Mouse (Mus musculus): ENCODE data around the gene Sptbn1. TPM values are rescaled to one million over a fixed set of nuclear protein-coding genes. Genes with fewer than 3 reads are reported as not detected.
A peak's percentile ranks its signal among the peaks of the same experiment; 100 is the strongest.

Gene Sptbn1
- polyA plus RNA-seq, 1 experiment from 2014 or later, result 220 TPM

DNA sequence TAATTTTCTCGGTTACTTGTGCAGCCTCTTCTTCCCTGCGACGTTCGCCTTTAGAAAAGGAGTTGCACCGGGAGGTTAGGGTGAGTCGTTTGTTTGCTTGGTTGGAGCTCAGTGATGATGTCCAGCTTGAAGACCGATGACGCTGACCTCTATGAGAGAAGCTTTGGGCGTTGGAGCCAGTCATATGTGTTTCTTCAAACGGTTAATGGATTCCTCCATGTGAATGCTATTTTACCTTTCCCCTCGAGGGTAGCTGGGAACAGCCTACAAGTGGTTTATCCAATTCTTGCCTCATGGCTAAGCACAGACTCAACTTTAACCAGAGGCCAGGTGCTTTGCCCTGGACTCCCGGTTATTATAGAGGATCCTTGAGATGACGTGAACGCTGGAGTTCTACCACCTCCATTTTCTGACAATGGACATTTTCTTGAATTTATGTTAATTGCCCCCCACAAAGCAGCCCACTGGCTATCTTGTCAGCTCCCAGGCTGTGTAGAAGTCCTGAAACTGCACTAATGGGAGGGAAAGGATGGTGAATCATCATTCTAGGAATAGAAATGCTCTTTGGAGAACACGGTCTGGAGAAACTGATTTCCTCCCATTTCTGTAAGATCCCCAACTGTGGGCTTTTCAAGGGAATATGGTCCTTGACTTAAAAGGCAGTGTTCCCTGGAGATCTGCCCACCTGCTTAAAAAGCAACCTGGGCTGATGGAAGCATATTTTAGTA lies 837 bp upstream of the Sptbn1 start:
- WGBS, result 2% methylated on average over 15 of the region's 15 CpGs
- DNase-seq (ENCODE audit: low spot score), result peak; percentile 72
- Histone ChIP-seq H3K4me2 (replicated peaks; ENCODE audit: low read depth, low read length) (peak overlapping the region; percentile 75), H3K27me3 (replicated peaks; ENCODE audit: insufficient read depth, low read length) (no peaks in the 10 kb centered on the region), H3K4me1 (ENCODE audit: insufficient read depth, low read depth, low read length) (peaks cover 8% of the 10 kb centered on the region; the same call in 1 of the 2 replicates), H3K9ac (replicated peaks; ENCODE audit: low read depth) (peak overlapping the region; percentile 47), H3K4me3 (ENCODE audit: low read depth, low read length) (peak overlapping the region; percentile 99), H3K36me3 (ENCODE audit: insufficient read depth, low read length) (no peaks in the 10 kb centered on the region), H3K27ac (ENCODE audit: low read length) (peak overlapping the region; percentile 98), H3K9me3 (ENCODE audit: low read length) (no peaks in the 10 kb centered on the region)
- peak; percentile 12; the same call in 1 of the 2 replicates for ATAC-seq
- no peak for TF ChIP-seq CTCF (IDR thresholded peaks at IDR 0.05)
- 0 out of 2 replicates have a peak, but pooled peaks have one; percentile 15 for TF ChIP-seq EP300 (IDR thresholded peaks at IDR 0.05)

DNA sequence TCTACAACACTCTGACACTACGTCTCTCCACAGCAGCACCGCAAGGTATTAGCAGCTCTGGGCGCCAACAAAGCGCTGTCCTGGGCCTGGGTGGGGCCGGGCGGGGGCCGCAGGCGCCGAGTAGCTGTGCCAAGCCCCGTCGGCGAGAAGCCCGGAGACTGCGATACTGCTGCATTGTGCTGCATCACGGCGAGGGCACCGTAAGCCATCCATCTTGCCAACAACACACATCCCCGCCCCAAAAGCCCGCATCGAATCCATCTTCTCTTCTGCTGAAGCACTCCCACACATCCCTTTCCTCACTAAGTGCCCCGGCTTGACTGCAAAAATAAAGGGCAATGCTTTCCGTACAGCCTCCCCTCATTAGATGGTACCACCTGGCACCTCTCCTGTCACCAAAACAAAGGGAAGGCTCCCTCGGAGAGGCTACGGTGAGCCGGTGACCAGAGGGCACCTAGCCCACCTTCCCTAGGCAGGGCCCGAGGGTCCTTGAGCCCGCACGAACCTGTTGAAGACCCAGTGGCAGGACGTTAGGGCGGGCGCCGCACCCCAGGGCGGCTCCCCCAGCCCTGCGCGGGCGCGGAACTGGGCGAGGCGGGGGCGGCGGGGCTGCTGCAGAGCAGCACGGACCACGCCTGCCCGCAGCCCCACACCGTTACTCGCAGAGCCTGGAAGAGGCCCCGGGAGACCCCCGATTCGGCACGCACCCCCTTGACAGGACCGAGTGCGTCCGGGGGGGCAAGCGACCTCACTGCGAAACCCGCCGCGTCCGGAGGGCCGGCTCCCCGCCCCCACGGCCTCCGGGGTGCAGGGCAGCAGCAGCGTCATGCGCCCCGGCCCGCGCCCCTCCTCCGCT lies 711 bp downstream of the Sptbn1 start:
- no peaks in the 10 kb centered on the region for H3K27me3 ChIP-seq (replicated peaks; ENCODE audit: insufficient read depth, low read length)
- peaks cover 8% of the 10 kb centered on the region; the same call in 1 of the 2 replicates for H3K4me1 ChIP-seq (ENCODE audit: insufficient read depth, low read depth, low read length)
- H3K4me2 ChIP-seq (replicated peaks; ENCODE audit: low read depth, low read length), result peak overlapping the region; percentile 75
- peak overlapping the region; percentile 99 for H3K9ac ChIP-seq (replicated peaks; ENCODE audit: low read depth)
- peak; percentile 71 for ATAC-seq
- H3K4me3 ChIP-seq (ENCODE audit: low read depth, low read length), result peak overlapping the region; percentile 99
- H3K9me3 ChIP-seq (ENCODE audit: low read length), result no peaks in the 10 kb centered on the region
- TF ChIP-seq EP300 (IDR thresholded peaks at IDR 0.05) (no peak), CTCF (IDR thresholded peaks at IDR 0.05) (no peak)
- peak overlapping the region; percentile 98 for H3K27ac ChIP-seq (ENCODE audit: low read length)
- under 1% methylated on average over 32 of the region's 69 CpGs for whole genome bisulfite sequencing
- peak; percentile 78 for DNase-seq (ENCODE audit: low spot score)
- no peaks in the 10 kb centered on the region for H3K36me3 ChIP-seq (ENCODE audit: insufficient read depth, low read length)

DNA sequence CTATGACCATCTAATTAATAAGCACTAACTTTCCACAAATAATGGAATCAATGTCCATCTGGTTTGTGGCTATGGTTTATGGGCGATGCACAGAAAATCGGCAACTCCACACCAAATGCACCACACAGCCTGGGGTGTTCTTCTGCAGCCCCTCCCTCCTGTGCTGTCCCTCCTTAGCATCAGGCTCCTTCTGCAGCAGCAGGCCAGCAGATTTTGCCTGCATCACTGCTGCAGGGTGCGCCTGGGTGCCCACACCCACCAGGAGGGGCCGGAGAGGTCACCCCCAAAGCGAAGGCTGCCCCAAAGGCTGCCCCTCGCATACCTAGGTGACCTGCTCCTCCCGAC lies 1.3 kb downstream of the Sptbn1 start:
- TF ChIP-seq EP300 (IDR thresholded peaks at IDR 0.05), result no peak
- no peak for TF ChIP-seq CTCF (IDR thresholded peaks at IDR 0.05)
- WGBS, result 3% methylated on average over 7 of the region's 7 CpGs
- Histone ChIP-seq H3K4me2 (replicated peaks; ENCODE audit: low read depth, low read length) (peak overlapping the region; percentile 75), H3K9ac (replicated peaks; ENCODE audit: low read depth) (peak overlapping the region; percentile 99), H3K27me3 (replicated peaks; ENCODE audit: insufficient read depth, low read length) (no peaks in the 10 kb centered on the region), H3K9me3 (ENCODE audit: low read length) (no peaks in the 10 kb centered on the region), H3K27ac (ENCODE audit: low read length) (peak overlapping the region; percentile 98), H3K4me1 (ENCODE audit: insufficient read depth, low read depth, low read length) (peaks cover 8% of the 10 kb centered on the region; the same call in 1 of the 2 replicates), H3K4me3 (ENCODE audit: low read depth, low read length) (peak overlapping the region; percentile 99), H3K36me3 (ENCODE audit: insufficient read depth, low read length) (no peaks in the 10 kb centered on the region)
- DNase-seq (ENCODE audit: low spot score), result no peak
- ATAC-seq, result no peak

DNA sequence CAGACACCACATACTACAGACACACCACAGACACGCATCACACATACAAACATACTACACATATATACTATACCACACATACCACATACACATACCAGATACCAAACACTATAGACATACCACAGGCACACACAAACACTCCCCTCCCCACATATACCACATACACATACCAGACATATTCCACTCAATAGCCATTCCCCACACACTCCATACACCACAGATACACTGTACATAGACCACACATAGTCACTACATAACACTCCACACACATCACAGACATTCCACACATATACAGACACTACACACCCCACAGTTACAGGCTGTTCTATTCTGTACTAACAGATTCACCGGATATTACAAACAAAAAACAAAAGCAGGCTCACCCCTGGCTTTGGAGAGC lies 2.3 kb downstream of the Sptbn1 start:
- Histone ChIP-seq H3K36me3 (ENCODE audit: insufficient read depth, low read length) (no peaks in the 10 kb centered on the region), H3K27ac (ENCODE audit: low read length) (peak overlapping the region; percentile 75), H3K27me3 (replicated peaks; ENCODE audit: insufficient read depth, low read length) (no peaks in the 10 kb centered on the region), H3K9me3 (ENCODE audit: low read length) (no peaks in the 10 kb centered on the region), H3K4me3 (ENCODE audit: low read depth, low read length) (peak overlapping the region; percentile 99), H3K4me2 (replicated peaks; ENCODE audit: low read depth, low read length) (peak overlapping the region; percentile 75), H3K4me1 (ENCODE audit: insufficient read depth, low read depth, low read length) (peaks cover 8% of the 10 kb centered on the region; the same call in 1 of the 2 replicates), H3K9ac (replicated peaks; ENCODE audit: low read depth) (peak overlapping the region; percentile 36)
- TF ChIP-seq EP300 (IDR thresholded peaks at IDR 0.05) (peak; percentile 89), CTCF (IDR thresholded peaks at IDR 0.05) (no peak)
- WGBS, result 47% methylated on average over 2 of the region's 2 CpGs
- ATAC-seq, result peak; percentile 11
- DNase-seq (ENCODE audit: low spot score), result peak; percentile 49

DNA sequence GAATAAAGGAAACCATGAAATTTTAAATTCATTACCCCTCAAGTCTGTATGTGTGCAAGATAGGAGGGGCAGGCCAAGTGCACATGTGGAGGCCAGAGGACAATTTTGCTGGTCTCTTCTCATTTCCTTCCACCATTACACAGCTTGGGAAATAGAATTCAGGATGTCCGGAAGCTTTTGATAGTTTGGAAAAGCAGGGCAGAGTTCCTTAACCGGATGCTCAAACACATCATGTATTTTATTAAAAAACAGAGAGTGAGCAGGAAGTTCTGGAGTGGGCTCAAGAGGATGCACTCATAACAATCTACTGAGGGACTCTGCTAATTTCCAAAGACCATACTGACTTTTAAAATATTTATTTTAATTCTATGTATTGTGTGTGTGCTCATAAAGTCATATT lies 4.3 kb downstream of the Sptbn1 start:
- Histone ChIP-seq H3K9ac (replicated peaks; ENCODE audit: low read depth) (no peak overlapping the region), H3K4me2 (replicated peaks; ENCODE audit: low read depth, low read length) (peak overlapping the region; percentile 75; the same call in 1 of the 2 replicates), H3K27ac (ENCODE audit: low read length) (peak overlapping the region; percentile 59), H3K36me3 (ENCODE audit: insufficient read depth, low read length) (no peaks in the 10 kb centered on the region), H3K4me1 (ENCODE audit: insufficient read depth, low read depth, low read length) (peaks cover 3% of the 10 kb centered on the region; the same call in 1 of the 2 replicates), H3K9me3 (ENCODE audit: low read length) (no peaks in the 10 kb centered on the region), H3K27me3 (replicated peaks; ENCODE audit: insufficient read depth, low read length) (no peaks in the 10 kb centered on the region), H3K4me3 (ENCODE audit: low read depth, low read length) (0 out of 2 replicates have a peak overlapping the region, but pooled peaks have one; percentile 14)
- 7% methylated on average over 2 of the region's 2 CpGs for WGBS
- DNase-seq (ENCODE audit: low spot score), result peak; percentile 58
- ATAC-seq, result no peak
- TF ChIP-seq EP300 (IDR thresholded peaks at IDR 0.05) (peak; percentile 80), CTCF (IDR thresholded peaks at IDR 0.05) (no peak)
